Mouse (Mus musculus) neural tube, embryonic 13.5 days (tissue): ENCODE results near the gene Otud7b. TPM values are rescaled to one million over a fixed set of nuclear protein-coding genes. Genes with fewer than 3 reads are reported as not detected.
"Not testable (repeated sequence)": the region's sequence is repeated elsewhere in the genome, so short reads cannot be mapped to it uniquely, and the experiment has no call there.

Source experiments
- ATAC-seq: fragments of 200-750 bp; cut with Nextera tagmentation; 2 replicates; pipeline ENCODE4 v1.8.0; 2017; ENCODE audit warnings: low read depth, mild to moderate bottlenecking, moderate TSS enrichment, moderate library complexity
- H3K27ac ChIP-seq: fragments of 300-500 bp; sonication (generic); replicated peaks from 2 replicates; pipeline ENCODE4 v1.5.1; 2015; ENCODE audit warnings: moderate library complexity, mild to moderate bottlenecking, inconsistent platforms
- H3K27me3 ChIP-seq: fragments of 300-500 bp; sonication (generic); 2 replicates; pipeline ENCODE4 v1.6.1; 2015; ENCODE audit warnings: mild to moderate bottlenecking, inconsistent platforms
- H3K36me3 ChIP-seq: fragments of 300-500 bp; sonication (generic); 2 replicates; pipeline ENCODE4 v1.6.1; 2015; ENCODE audit warnings: mild to moderate bottlenecking, inconsistent platforms
- H3K4me1 ChIP-seq: fragments of 300-500 bp; sonication (generic); replicated peaks from 2 replicates; pipeline ENCODE4 v1.6.1; 2015; ENCODE audit warnings: inconsistent platforms
- H3K4me2 ChIP-seq: fragments of 300-500 bp; sonication (generic); 2 replicates; pipeline ENCODE4 v1.6.1; 2015; ENCODE audit warnings: inconsistent platforms, mild to moderate bottlenecking, moderate library complexity
- H3K4me3 ChIP-seq: fragments of 300-500 bp; sonication (generic); 2 replicates; pipeline ENCODE4 v1.5.1; 2015; ENCODE audit warnings: mild to moderate bottlenecking, inconsistent platforms
- H3K9ac ChIP-seq: fragments of 300-500 bp; sonication (generic); 2 replicates; pipeline ENCODE4 v1.6.1; 2015; ENCODE audit warnings: moderate library complexity, mild to moderate bottlenecking, inconsistent platforms
- H3K9me3 ChIP-seq: fragments of 300-500 bp; sonication (generic); 2 replicates; pipeline ENCODE4 v1.6.1; 2016; ENCODE audit warnings: inconsistent platforms
- WGBS: fragments of 180-500 bp; shearing (Covaris S2); methylation state at CpG from one replicate; pipeline ENCODE4 v1.1.7; 2015; 5-methylcytosine and 5-hydroxymethylcytosine counted together
- polyA plus RNA-seq: library from polyadenylated mRNA; unstranded; fragments of >200 nt; fragmentation: Nextera tagmentation; extraction: Ambion mirVana; gene quantifications from 2 replicates; pipeline ENCODE4 v1.2.1, GENCODE M21; 2015

Gene Otud7b
- polyA plus RNA-seq, 1 experiment from 2014 or later: 9.4 TPM

DNA sequence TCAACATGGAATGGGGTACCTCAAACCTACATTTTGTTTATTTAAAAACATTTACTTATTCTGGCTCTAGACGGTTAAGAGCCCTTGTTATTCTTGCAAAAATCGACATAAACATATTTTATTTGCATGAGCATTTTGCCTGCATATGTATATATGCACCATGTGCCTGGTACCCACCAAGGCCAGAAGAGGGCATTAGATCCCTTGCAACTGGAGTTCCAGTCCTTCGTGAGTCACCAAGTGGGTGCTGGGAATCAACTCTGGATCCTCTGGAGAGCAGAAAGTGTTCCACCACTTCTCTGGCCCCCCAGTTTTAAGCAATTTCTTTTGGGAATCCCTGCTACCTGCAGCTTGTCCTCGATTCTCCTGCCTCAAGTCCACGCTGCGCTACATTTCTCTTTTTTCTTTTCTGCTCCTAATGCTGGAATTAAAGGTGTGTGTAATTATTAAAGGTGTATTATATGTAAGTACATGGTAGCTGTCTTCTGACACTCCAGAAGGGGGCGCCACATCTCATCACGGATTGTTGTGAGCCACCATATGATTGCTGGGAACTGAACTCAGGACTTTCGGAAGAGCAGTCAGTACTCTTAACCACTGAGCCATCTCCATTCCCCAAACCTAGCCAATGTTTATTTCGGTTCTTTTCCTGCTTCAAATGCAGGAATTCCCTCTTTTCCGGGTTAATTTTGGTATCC is 91.4 kb downstream of the Otud7b start:
- no peak for ATAC-seq

GRCm38 (mm10) chr3:96196437-96197128 is 92.3 kb downstream of the Otud7b start:
- Histone ChIP-seq H3K4me3 (peak overlapping the region; percentile 72), H3K36me3 (peaks cover 38% of the 10 kb centered on the region), H3K4me1 (peaks cover 18% of the 10 kb centered on the region), H3K27ac (peak overlapping the region; percentile 98), H3K27me3 (no peaks in the 10 kb centered on the region), H3K9me3 (no peaks in the 10 kb centered on the region), H3K4me2 (peak overlapping the region; percentile 82), H3K9ac (peak overlapping the region; percentile 87)
- 18% methylated on average over 27 of the region's 27 CpGs for WGBS
- ATAC-seq: peak; percentile 51

More for the DNA sequence above, 91.4 kb downstream of the Otud7b start:
- H3K4me2 ChIP-seq: peak overlapping the region; percentile 82
- H3K4me1 ChIP-seq: peaks cover 18% of the 10 kb centered on the region
- H3K27ac ChIP-seq: peak overlapping the region; percentile 98; the same call in 1 of the 2 replicates
- peak overlapping the region; percentile 87; the same call in 1 of the 2 replicates for H3K9ac ChIP-seq
- peak overlapping the region; percentile 72 for H3K4me3 ChIP-seq
- no peaks in the 10 kb centered on the region for H3K9me3 ChIP-seq
- H3K27me3 ChIP-seq: no peaks in the 10 kb centered on the region
- WGBS: 89% methylated on average over 11 of the region's 11 CpGs
- H3K36me3 ChIP-seq: peaks cover 46% of the 10 kb centered on the region

GRCm38 (mm10) chr3:96197129-96197749 is 92.9 kb downstream of the Otud7b start:
- Histone ChIP-seq H3K4me3 (peak overlapping the region; percentile 72), H3K27ac (peak overlapping the region; percentile 98), H3K4me1 (peaks cover 18% of the 10 kb centered on the region), H3K9ac (peak overlapping the region; percentile 87), H3K4me2 (peak overlapping the region; percentile 82), H3K36me3 (peaks cover 31% of the 10 kb centered on the region), H3K27me3 (no peaks in the 10 kb centered on the region), H3K9me3 (no peaks in the 10 kb centered on the region)
- ATAC-seq: peak; percentile 96
- WGBS: under 1% methylated on average over 50 of the region's 50 CpGs

DNA sequence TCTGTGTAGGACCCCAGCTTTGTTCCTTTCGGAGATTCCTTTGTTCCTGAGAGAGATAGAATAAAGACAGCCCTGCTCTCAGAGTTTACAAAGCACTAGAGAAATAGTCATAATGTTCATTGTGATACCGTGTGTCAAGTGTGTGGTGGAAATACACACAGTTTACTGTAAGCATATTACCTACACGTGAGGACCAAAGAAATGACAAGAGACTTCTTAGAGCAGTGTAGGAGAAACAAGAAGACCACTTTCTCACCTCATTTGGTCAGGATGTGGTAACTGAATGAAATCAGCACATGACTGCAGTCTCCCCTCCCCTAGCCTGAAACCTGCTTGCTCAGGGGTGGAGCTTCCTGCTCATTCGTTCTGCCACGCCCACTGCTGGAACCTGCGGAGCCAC is 93.9 kb downstream of the Otud7b start:
- WGBS: 7% methylated on average over 6 of the region's 6 CpGs
- H3K4me3 ChIP-seq: peak overlapping the region; percentile 72
- H3K4me2 ChIP-seq: peak overlapping the region; percentile 82
- 0 out of 2 replicates have a peak overlapping the region, but pooled peaks have one; percentile 33 for H3K27ac ChIP-seq
- H3K36me3 ChIP-seq: peaks cover 22% of the 10 kb centered on the region
- peak; percentile 27; the same call in 1 of the 2 replicates for ATAC-seq
- peak overlapping the region; percentile 63 for H3K9ac ChIP-seq
- no peaks in the 10 kb centered on the region for H3K9me3 ChIP-seq
- H3K27me3 ChIP-seq: no peaks in the 10 kb centered on the region
- peaks cover 18% of the 10 kb centered on the region for H3K4me1 ChIP-seq

DNA sequence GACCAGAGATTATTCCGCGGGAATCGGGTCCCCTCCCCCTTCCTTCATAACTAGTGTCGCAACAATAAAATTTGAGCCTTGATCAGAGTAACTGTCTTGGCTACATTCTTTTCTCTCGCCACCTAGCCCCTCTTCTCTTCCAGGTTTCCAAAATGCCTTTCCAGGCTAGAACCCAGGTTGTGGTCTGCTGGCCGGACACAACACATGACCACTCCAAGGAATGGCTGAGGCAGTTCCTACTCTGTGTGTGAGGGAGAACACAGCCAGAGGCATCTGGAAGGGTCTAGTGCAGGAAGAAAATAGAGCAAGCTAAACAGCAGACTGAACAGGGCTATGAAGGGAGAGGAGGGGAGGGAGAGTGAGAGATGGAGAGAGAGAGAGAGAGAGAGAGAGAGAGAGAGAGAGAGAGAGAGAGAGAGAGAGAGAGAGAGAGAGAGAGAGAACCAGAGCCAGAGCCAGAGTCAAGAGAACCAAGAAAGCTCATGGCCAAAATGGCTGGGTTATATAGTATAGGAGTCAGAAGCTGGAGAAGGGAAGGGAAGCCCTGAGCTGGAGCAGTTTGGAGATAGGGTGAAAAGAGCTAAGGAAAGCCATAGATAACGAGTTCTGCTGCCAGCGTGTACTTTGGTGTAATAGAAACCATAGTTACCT is 94.4 kb downstream of the Otud7b start:
- H3K9ac ChIP-seq, H3K4me3 ChIP-seq, H3K9me3 ChIP-seq, ATAC-seq, H3K27me3 ChIP-seq, H3K27ac ChIP-seq: not testable (repeated sequence)
- Histone ChIP-seq H3K4me1 (peaks cover 18% of the 10 kb centered on the region), H3K4me2 (peak overlapping the region; percentile 82), H3K36me3 (peaks cover 16% of the 10 kb centered on the region)
- WGBS: 27% methylated on average over 7 of the region's 8 CpGs

DNA sequence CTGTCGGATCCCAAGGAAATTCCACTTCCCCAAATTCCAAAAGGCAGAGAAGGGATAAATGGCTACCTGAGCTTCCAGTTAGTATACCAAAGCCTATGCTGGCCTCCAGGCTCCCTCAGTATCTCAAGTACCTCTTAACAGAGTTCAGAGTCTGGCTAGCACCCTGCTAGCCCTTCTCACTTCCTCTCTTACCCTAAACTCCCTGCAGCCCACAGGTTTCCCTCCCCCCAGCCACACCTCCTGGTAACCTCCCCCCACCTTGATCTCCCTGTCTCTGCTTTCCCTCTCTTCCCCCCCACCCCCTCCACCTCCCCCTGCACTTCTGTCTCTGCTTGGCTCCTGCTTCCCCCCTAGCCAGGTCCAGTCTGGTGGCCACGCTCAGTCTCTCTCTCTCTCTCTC is 95.4 kb downstream of the Otud7b start:
- no peak overlapping the region for H3K4me2 ChIP-seq
- ATAC-seq: no peak
- H3K4me1 ChIP-seq: peaks cover 18% of the 10 kb centered on the region
- 67% methylated on average over 2 of the region's 2 CpGs for WGBS
- H3K4me3 ChIP-seq: no peak overlapping the region
- H3K27me3 ChIP-seq: no peaks in the 10 kb centered on the region
- peaks cover 6% of the 10 kb centered on the region for H3K36me3 ChIP-seq
- H3K9ac ChIP-seq: no peak overlapping the region
- no peaks in the 10 kb centered on the region for H3K9me3 ChIP-seq
- no peak overlapping the region for H3K27ac ChIP-seq

GRCm38 (mm10) chr3:96207819-96208218 is 103.5 kb downstream of the Otud7b start:
- no peaks in the 10 kb centered on the region for H3K4me1 ChIP-seq
- no peak overlapping the region for H3K4me2 ChIP-seq
- no peak for ATAC-seq
- H3K9me3 ChIP-seq: no peaks in the 10 kb centered on the region
- no peak overlapping the region for H3K9ac ChIP-seq
- H3K4me3 ChIP-seq: no peak overlapping the region
- WGBS: 89% methylated on average over 3 of the region's 3 CpGs
- no peak overlapping the region for H3K27ac ChIP-seq
- no peaks in the 10 kb centered on the region for H3K36me3 ChIP-seq
- H3K27me3 ChIP-seq: no peaks in the 10 kb centered on the region

DNA sequence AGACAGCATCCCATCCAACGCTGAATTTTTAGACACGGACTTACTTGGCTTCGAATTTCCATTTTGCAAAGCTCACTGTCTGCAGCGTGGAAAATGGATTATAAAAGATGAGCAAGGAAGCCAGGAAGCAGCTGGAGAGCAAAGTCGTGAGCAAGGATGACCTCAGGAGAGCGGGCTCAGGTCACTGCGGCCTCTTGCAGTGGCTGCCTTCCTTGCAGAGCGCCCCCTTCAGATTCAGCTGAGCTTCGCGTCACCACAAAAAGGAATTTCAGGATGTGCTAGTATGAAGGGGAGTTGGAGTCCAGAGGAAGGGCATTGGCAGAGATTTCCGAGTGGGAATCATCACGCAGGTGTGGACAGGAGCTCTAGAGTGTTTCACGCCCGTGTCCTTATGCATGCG is 104.9 kb downstream of the Otud7b start:
- ATAC-seq: no peak
- Histone ChIP-seq H3K27ac (no peak overlapping the region), H3K4me2 (no peak overlapping the region), H3K27me3 (no peaks in the 10 kb centered on the region), H3K9ac (no peak overlapping the region), H3K4me3 (no peak overlapping the region), H3K9me3 (no peaks in the 10 kb centered on the region), H3K4me1 (no peaks in the 10 kb centered on the region), H3K36me3 (no peaks in the 10 kb centered on the region)
- WGBS: 31% methylated on average over 15 of the region's 15 CpGs

Other genes with a start within 250 kb of the Otud7b start
- 36.1 and 40.0 TPM in 2 replicates for gene Prpf3, start 248.6 kb upstream of the Otud7b start, polyA plus RNA-seq
- 327 and 348 TPM in 2 replicates for gene Mrps21, start 233.0 kb upstream of the Otud7b start, polyA plus RNA-seq
- gene Ciart, start 222.3 kb upstream of the Otud7b start, polyA plus RNA-seq: 3.9 and 5.1 TPM in 2 replicates
- 21.9 and 24.1 TPM in 2 replicates for gene BC028528, start 212.5 kb upstream of the Otud7b start, polyA plus RNA-seq
- gene Aph1a, start 210.6 kb upstream of the Otud7b start, polyA plus RNA-seq: 27.3 and 33.3 TPM in 2 replicates
- gene Car14, start 199.8 kb upstream of the Otud7b start, polyA plus RNA-seq: 1.4 and 2.7 TPM in 2 replicates
- gene Anp32e, start 175.3 kb upstream of the Otud7b start, polyA plus RNA-seq: 150 and 161 TPM in 2 replicates
- gene Plekho1, start 108.5 kb upstream of the Otud7b start, polyA plus RNA-seq: 65.9 and 74.1 TPM in 2 replicates
- gene Vps45, start 46.1 kb upstream of the Otud7b start, polyA plus RNA-seq: 66.9 and 77.1 TPM in 2 replicates
- 10.5 and 14.1 TPM in 2 replicates for gene Mtmr11, start 57.5 kb downstream of the Otud7b start, polyA plus RNA-seq
- gene Sf3b4, start 67.8 kb downstream of the Otud7b start, polyA plus RNA-seq: 135 and 145 TPM in 2 replicates
- 72.2 and 78.5 TPM in 2 replicates for gene Sv2a, start 76.6 kb downstream of the Otud7b start, polyA plus RNA-seq
- gene Bola1, start 115.2 kb downstream of the Otud7b start, polyA plus RNA-seq: 54.1 and 63.0 TPM in 2 replicates
- gene Hist2h2ab, start 115.3 kb downstream of the Otud7b start, polyA plus RNA-seq: 0.52 TPM in 1 of 2 replicates, not detected in the other
- 1.1 and 2.1 TPM in 2 replicates for gene Hist2h2ac, start 116.4 kb downstream of the Otud7b start, polyA plus RNA-seq
- 4.0 and 4.3 TPM in 2 replicates for gene Hist2h2be, start 116.6 kb downstream of the Otud7b start, polyA plus RNA-seq
- 2.2 and 2.6 TPM in 2 replicates for gene Hist2h3c2, start 134.6 kb downstream of the Otud7b start, polyA plus RNA-seq
- 69.0 and 69.4 TPM in 2 replicates for gene Hist2h2aa2, start 135.7 kb downstream of the Otud7b start, polyA plus RNA-seq
- 12.3 and 21.1 TPM in 2 replicates for gene Hist2h2aa1, start 141.0 kb downstream of the Otud7b start, polyA plus RNA-seq
- 0.38 and 0.96 TPM in 2 replicates for gene Hist2h3c1, start 142.2 kb downstream of the Otud7b start, polyA plus RNA-seq
- 3.3 and 3.5 TPM in 2 replicates for gene Hist2h4, start 158.8 kb downstream of the Otud7b start, polyA plus RNA-seq
- gene Hist2h3b, start 164.1 kb downstream of the Otud7b start, polyA plus RNA-seq: 13.1 and 17.8 TPM in 2 replicates
- 2.1 and 2.7 TPM in 2 replicates for gene Hist2h2bb, start 165.2 kb downstream of the Otud7b start, polyA plus RNA-seq
- 1.9 and 2.1 TPM in 2 replicates for gene Fcgr1, start 189.4 kb downstream of the Otud7b start, polyA plus RNA-seq